Mouse (Mus musculus): ENCODE results near the gene N4bp1. TPM values are rescaled to one million over a fixed set of nuclear protein-coding genes. Genes with fewer than 3 reads are reported as not detected.

The N4bp1 gene
- total and polyA plus RNA-seq, 3 experiments, result 12.2 to 15.6 (median 12.8) TPM

- TF ChIP-seq NELFE (IDR thresholded peaks at IDR 0.05; ENCODE audit: low read depth, low read length), result 0 out of 2 replicates have a peak, but pooled peaks have one; percentile 20
- TF ChIP-seq MYC (IDR thresholded peaks at IDR 0.05; ENCODE audit: low read depth, low read length), result no peak
- no peak for TF ChIP-seq E2F4 (IDR thresholded peaks at IDR 0.05; ENCODE audit: insufficient replicate concordance, low read depth, low read length)
- peak; percentile 95 for TF ChIP-seq ZNF384 (IDR thresholded peaks at IDR 0.05; ENCODE audit: low read depth, low read length)
- TF ChIP-seq TCF12 (IDR thresholded peaks at IDR 0.05; ENCODE audit: low read depth, low read length), result peak; percentile 98
- TF ChIP-seq GABPA (IDR thresholded peaks at IDR 0.05; ENCODE audit: insufficient replicate concordance, low read depth, low read length), result no peak
- peak; percentile 83 for TF ChIP-seq CHD2 (IDR thresholded peaks at IDR 0.05; ENCODE audit: low read length)
Measured at GRCm38 (mm10) chr8:86856248-86856647, 28.8 kb downstream of the N4bp1 start (continued).

GRCm38 (mm10) chr8:86854686-86855085 lies 30.4 kb downstream of the N4bp1 start:
- H3K27ac ChIP-seq (ENCODE audit: insufficient read depth, low read depth), result no peak overlapping the region
- DNase-seq (ENCODE audit: extremely low read depth), result no peak
- H3K9me3 ChIP-seq (replicated peaks; ENCODE audit: low read length), result no peaks in the 10 kb centered on the region
- dilution Hi-C loops (cut with MboI; ENCODE audit: extremely low pct_ligation_motif_present, extremely low pct_unique_long_range_greater_than_20kb, low sequenced_read_pairs) (no loop called here), in situ Hi-C loops (cut with MboI; ENCODE audit: low pct_ligation_motif_present, low pct_unique_long_range_greater_than_20kb, low sequenced_read_pairs) (no loop called here)
- H3K4me1 ChIP-seq (ENCODE audit: control insufficient read depth in 1 of 2, insufficient read depth in 2 of 2), result peaks cover 17 to 71% of the 10 kb centered on the region in 2 experiments
- H3K9ac ChIP-seq (ENCODE audit: insufficient read depth, low read depth), result no peak overlapping the region
- no peak overlapping the region for H3K4me3 ChIP-seq (replicated peaks in 1 of 3; ENCODE audit: low read depth in 2 of 3, low read length in 2 of 3, poor library complexity in 1 of 3)
- H3K27me3 ChIP-seq (replicated peaks), result no peaks in the 10 kb centered on the region
- H3K36me3 ChIP-seq (replicated peaks in 1 of 2; ENCODE audit: control insufficient read depth in 1 of 2, insufficient read depth in 1 of 2, low read length in 1 of 2), result peaks cover 32 to 82% of the 10 kb centered on the region in 2 experiments
- peaks cover 46% of the 10 kb centered on the region for H3K79me2 ChIP-seq (replicated peaks; ENCODE audit: control insufficient read depth, extremely low read depth, insufficient read depth, poor library complexity, severe bottlenecking)
- no peak overlapping the region for H3K4me2 ChIP-seq (ENCODE audit: insufficient read depth, low read depth, poor library complexity, severe bottlenecking)
- TF ChIP-seq BHLHE40 (IDR thresholded peaks at IDR 0.05; ENCODE audit: low read depth, low read length) (no peak), CTCF (conservative IDR thresholded peaks at IDR 0.05 in 1 of 2, IDR thresholded peaks at IDR 0.05 in 1 of 2; ENCODE audit: low read depth in 2 of 2, low read length in 2 of 2) (no peak), ZNF384 (IDR thresholded peaks at IDR 0.05; ENCODE audit: low read depth, low read length) (no peak), RAD21 (IDR thresholded peaks at IDR 0.05; ENCODE audit: low read depth, low read length) (no peak), SMC3 (IDR thresholded peaks at IDR 0.05; ENCODE audit: low read depth, low read length) (no peak), CHD1 (IDR thresholded peaks at IDR 0.05; ENCODE audit: low read depth, low read length) (no peak), MXI1 (IDR thresholded peaks at IDR 0.05; ENCODE audit: low read depth, low read length) (no peak)

GRCm38 (mm10) chr8:86853989-86854373 lies 31.1 kb downstream of the N4bp1 start:
- in situ Hi-C loops (cut with MboI; ENCODE audit: low pct_ligation_motif_present, low pct_unique_long_range_greater_than_20kb, low sequenced_read_pairs), result no loop called here
- H3K4me1 ChIP-seq (ENCODE audit: control insufficient read depth in 1 of 2, insufficient read depth in 2 of 2), result peaks cover 17 to 65% of the 10 kb centered on the region in 2 experiments
- peaks cover 34 to 81% of the 10 kb centered on the region in 2 experiments for H3K36me3 ChIP-seq (replicated peaks in 1 of 2; ENCODE audit: control insufficient read depth in 1 of 2, insufficient read depth in 1 of 2, low read length in 1 of 2)
- H3K79me2 ChIP-seq (replicated peaks; ENCODE audit: control insufficient read depth, extremely low read depth, insufficient read depth, poor library complexity, severe bottlenecking), result peaks cover 41% of the 10 kb centered on the region
- no peak for DNase-seq (ENCODE audit: extremely low read depth)
- TF ChIP-seq BHLHE40 (IDR thresholded peaks at IDR 0.05; ENCODE audit: low read depth, low read length), result no peak
- TF ChIP-seq MAX (IDR thresholded peaks at IDR 0.05; ENCODE audit: low read length), result no peak
- no peak for TF ChIP-seq RAD21 (IDR thresholded peaks at IDR 0.05; ENCODE audit: low read depth, low read length)
- no peak for TF ChIP-seq TCF12 (IDR thresholded peaks at IDR 0.05; ENCODE audit: low read depth, low read length)
- no peak for TF ChIP-seq MYC (IDR thresholded peaks at IDR 0.05; ENCODE audit: low read depth, low read length)
- no peak for TF ChIP-seq CHD1 (IDR thresholded peaks at IDR 0.05; ENCODE audit: low read depth, low read length)
- TF ChIP-seq CHD2 (IDR thresholded peaks at IDR 0.05; ENCODE audit: low read length), result no peak
- TF ChIP-seq NRF1 (IDR thresholded peaks at IDR 0.05; ENCODE audit: low read depth, low read length), result no peak
- no peak for TF ChIP-seq TBP (conservative IDR thresholded peaks at IDR 0.05; ENCODE audit: low read depth, low read length)
- TF ChIP-seq POLR2AphosphoS2 (IDR thresholded peaks at IDR 0.05; ENCODE audit: low read depth, low read length), result no peak
- no peak for TF ChIP-seq RCOR1 (conservative IDR thresholded peaks at IDR 0.05; ENCODE audit: low read depth, low read length)
- TF ChIP-seq NELFE (IDR thresholded peaks at IDR 0.05; ENCODE audit: low read depth, low read length), result no peak
- H3K27me3 ChIP-seq (replicated peaks), result no peaks in the 10 kb centered on the region
- no peaks in the 10 kb centered on the region for H3K9me3 ChIP-seq (replicated peaks; ENCODE audit: low read length)
- dilution Hi-C loops (cut with MboI; ENCODE audit: extremely low pct_ligation_motif_present, extremely low pct_unique_long_range_greater_than_20kb, low sequenced_read_pairs), result no loop called here
- no peak overlapping the region for H3K9ac ChIP-seq (ENCODE audit: insufficient read depth, low read depth)
- H3K4me2 ChIP-seq (ENCODE audit: insufficient read depth, low read depth, poor library complexity, severe bottlenecking), result no peak overlapping the region
- H3K4me3 ChIP-seq (replicated peaks in 1 of 3; ENCODE audit: low read depth in 2 of 3, low read length in 2 of 3, poor library complexity in 1 of 3), result no peak overlapping the region
- H3K27ac ChIP-seq (ENCODE audit: insufficient read depth, low read depth), result no peak overlapping the region

All from CH12.LX (cell line).